Mouse (Mus musculus): ENCODE measurements around the gene Ppp1r9b. TPM values are rescaled to one million over a fixed set of nuclear protein-coding genes. Genes with fewer than 3 reads are reported as not detected.
"Not testable (repeated sequence)": the region's sequence is repeated elsewhere in the genome, so short reads cannot be mapped to it uniquely, and the experiment has no call there.

Ppp1r9b gene
- polyA plus RNA-seq, 1 experiment: 112 TPM

DNA sequence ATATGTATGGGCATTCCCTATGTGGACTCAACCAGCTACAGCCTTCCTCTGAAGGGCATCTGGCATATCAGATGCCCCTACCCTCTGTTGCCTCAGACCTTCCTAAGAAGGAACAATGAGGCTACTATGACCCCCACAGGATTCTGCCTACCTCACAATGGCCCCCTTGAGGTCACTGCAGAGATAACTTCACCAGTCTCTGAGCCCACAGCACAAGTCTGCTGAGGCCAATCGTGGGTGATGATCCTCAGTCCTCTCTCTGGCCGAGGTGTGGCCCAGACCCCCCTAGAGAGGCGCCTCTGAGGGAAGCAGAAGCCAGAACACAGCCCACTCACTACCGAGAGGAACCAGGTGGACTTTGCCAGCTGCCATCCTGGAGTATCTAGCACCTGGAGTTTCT lies 23.4 kb upstream of the Ppp1r9b start, which contains the start of gene Hils1:
Gene Hils1, plus strand, starts transcription at position 175 of the 400 bp plus-strand sequence.
- Histone ChIP-seq H3K4me3 (ENCODE audit: control insufficient read depth, insufficient read depth, low read length) (no peak within 1 kb of the TSS), H3K36me3 (ENCODE audit: control insufficient read depth, insufficient read depth, low read length) (no peaks in the 10 kb centered on the region), H3K4me1 (replicated peaks; ENCODE audit: control insufficient read depth, insufficient read depth, low read length) (peaks cover 9% of the 10 kb centered on the region; the same call in 1 of the 2 replicates), H3K27me3 (ENCODE audit: control insufficient read depth, insufficient read depth, low read length) (no peaks in the 10 kb centered on the region), H3K27ac (ENCODE audit: control insufficient read depth, insufficient read depth, low read length) (no peak within 1 kb of the TSS)
- WGBS: 41% methylated on average over 4 of the region's 4 CpGs
- TF ChIP-seq POLR2A (IDR thresholded peaks at IDR 0.05; ENCODE audit: control insufficient read depth, extremely low read depth, insufficient read depth, low read length, poor library complexity): no peak
- no peak for TF ChIP-seq CTCF (IDR thresholded peaks at IDR 0.05; ENCODE audit: borderline replicate concordance, control insufficient read depth, extremely low read depth, insufficient read depth, low read length, poor library complexity)
- DNase-seq: no peak

DNA sequence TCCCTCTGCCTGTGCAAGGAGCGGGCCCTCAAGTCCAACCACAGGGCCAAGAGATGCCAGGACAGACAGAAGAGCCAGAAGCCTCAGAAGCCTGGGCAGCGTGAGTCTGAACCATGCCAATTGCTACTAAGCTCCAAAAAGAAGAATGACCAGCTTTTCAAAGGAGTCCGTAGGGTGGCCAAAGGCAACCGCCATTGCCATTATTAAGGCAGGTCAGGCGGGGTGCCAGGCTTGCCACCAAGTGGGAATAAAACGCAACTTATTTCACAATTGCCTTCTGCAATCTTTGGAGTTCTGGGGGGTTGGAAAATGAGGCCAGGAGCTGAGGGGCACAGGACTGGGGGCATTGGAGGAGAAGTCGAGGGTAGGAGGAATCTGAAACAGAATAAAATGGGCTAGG lies 22.6 kb upstream of the Ppp1r9b start:
- WGBS: 91% methylated on average over 7 of the region's 7 CpGs
- no peak for DNase-seq
- Histone ChIP-seq H3K4me1 (replicated peaks; ENCODE audit: control insufficient read depth, insufficient read depth, low read length) (peaks cover 9% of the 10 kb centered on the region; the same call in 1 of the 2 replicates), H3K27me3 (ENCODE audit: control insufficient read depth, insufficient read depth, low read length) (no peaks in the 10 kb centered on the region), H3K36me3 (ENCODE audit: control insufficient read depth, insufficient read depth, low read length) (no peaks in the 10 kb centered on the region), H3K27ac (ENCODE audit: control insufficient read depth, insufficient read depth, low read length) (no peak overlapping the region), H3K4me3 (ENCODE audit: control insufficient read depth, insufficient read depth, low read length) (no peak overlapping the region)
- no peak for TF ChIP-seq POLR2A (IDR thresholded peaks at IDR 0.05; ENCODE audit: control insufficient read depth, extremely low read depth, insufficient read depth, low read length, poor library complexity)
- no peak for TF ChIP-seq CTCF (IDR thresholded peaks at IDR 0.05; ENCODE audit: borderline replicate concordance, control insufficient read depth, extremely low read depth, insufficient read depth, low read length, poor library complexity)

DNA sequence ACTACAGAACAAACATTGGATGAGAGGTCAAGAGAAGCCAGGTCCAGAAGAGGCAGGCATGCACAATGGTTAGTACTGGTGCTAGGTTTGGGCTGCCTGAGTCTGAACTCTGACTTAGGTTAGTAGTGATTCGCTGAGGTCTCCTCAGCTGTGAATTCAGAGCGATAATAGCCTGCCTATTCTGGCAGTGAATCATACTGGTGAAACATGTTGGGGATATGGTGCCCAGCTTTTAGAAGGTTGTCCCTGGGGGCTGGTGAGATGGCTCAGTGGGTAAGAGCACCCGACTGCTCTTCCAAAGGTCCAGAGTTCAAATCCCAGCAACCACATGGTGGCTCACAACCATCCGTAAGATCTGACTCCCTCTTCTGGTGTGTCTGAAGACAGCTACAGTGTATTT lies 21.1 kb upstream of the Ppp1r9b start:
- not testable (repeated sequence) for H3K36me3 ChIP-seq (ENCODE audit: control insufficient read depth, insufficient read depth, low read length); H3K27me3 ChIP-seq (ENCODE audit: control insufficient read depth, insufficient read depth, low read length); H3K4me3 ChIP-seq (ENCODE audit: control insufficient read depth, insufficient read depth, low read length); H3K27ac ChIP-seq (ENCODE audit: control insufficient read depth, insufficient read depth, low read length); H3K4me1 ChIP-seq (replicated peaks; ENCODE audit: control insufficient read depth, insufficient read depth, low read length); DNase-seq
- WGBS: 94% methylated on average over 4 of the region's 4 CpGs

DNA sequence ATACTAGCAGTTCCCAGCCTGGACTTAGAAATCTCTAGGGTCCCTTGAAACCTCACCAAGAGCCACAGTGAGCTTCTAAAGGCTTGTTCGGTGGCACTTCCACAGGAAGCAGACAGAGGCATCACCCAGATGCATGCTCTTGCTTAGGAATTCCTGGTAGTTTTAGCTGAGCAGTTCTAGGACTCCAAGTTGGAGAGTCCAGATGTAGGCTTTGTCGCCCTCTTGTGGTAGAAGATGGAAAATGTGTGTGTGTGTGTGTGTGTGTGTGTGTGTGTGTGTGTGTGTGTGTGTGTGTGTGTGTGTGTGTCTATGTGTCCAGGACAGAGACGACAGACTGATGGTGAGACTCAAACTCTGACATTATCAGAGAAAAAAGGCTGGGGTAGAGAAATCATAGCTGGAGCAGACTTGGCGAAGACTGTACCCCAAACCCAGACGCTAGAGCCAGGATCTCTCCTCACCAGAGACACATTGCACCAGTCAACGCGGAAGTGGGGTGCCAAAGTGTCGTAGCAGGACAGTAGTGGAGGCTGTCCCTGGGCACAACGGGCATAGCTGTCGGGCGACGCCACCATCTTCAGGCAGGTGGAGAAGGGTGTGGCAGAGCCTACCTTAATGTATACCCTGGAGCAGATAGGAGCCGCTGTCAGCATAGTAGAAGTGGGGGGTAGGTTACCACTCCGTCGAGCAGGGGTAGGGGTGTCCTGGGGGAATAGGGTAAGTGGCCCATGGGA lies 20.5 kb upstream of the Ppp1r9b start:
- no peak overlapping the region for H3K4me3 ChIP-seq (ENCODE audit: control insufficient read depth, insufficient read depth, low read length)
- TF ChIP-seq POLR2A (IDR thresholded peaks at IDR 0.05; ENCODE audit: control insufficient read depth, extremely low read depth, insufficient read depth, low read length, poor library complexity) (no peak), CTCF (IDR thresholded peaks at IDR 0.05; ENCODE audit: borderline replicate concordance, control insufficient read depth, extremely low read depth, insufficient read depth, low read length, poor library complexity) (no peak)
- peak; percentile 54 for DNase-seq

DNA sequence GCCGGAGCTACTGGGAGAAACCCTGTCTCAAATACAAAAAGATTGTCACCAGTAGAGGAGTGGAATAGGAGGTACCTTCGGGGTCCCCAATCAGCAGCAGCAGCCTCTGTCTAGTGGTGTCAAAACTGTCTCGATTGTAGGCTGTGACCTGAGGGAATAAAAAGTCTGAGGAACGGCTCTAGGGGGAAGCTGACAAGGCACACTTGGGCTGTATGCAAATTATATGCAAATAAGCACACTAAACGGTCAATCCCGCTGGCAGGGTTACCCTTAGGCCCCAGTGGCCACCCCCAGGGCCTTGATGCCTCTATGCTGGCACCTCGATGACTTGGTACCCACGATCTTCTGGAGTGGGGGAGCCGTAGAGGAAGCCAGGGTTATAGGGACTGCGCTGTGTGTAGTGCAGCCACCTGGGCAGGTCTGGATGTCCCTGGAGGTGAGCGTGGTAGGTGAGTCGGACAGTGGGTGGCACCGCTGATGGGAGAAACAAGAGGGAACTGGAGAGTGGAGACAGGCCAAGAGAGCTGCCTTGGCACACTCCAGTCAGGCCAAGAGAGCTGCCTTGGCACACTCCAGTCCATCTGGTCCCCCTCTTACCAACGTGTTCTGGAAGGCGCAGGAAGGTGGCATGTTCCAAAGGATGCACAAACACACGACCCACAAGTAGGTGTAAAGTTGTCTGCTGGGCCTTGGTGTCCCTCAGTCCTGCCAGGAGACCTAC lies 18.8 kb upstream of the Ppp1r9b start:
- 69% methylated on average over 16 of the region's 16 CpGs for WGBS
- H3K4me3 ChIP-seq (ENCODE audit: control insufficient read depth, insufficient read depth, low read length): no peak overlapping the region
- no peaks in the 10 kb centered on the region for H3K36me3 ChIP-seq (ENCODE audit: control insufficient read depth, insufficient read depth, low read length)
- no peak overlapping the region for H3K27ac ChIP-seq (ENCODE audit: control insufficient read depth, insufficient read depth, low read length)
- TF ChIP-seq POLR2A (IDR thresholded peaks at IDR 0.05; ENCODE audit: control insufficient read depth, extremely low read depth, insufficient read depth, low read length, poor library complexity): no peak
- TF ChIP-seq CTCF (IDR thresholded peaks at IDR 0.05; ENCODE audit: borderline replicate concordance, control insufficient read depth, extremely low read depth, insufficient read depth, low read length, poor library complexity): no peak
- H3K27me3 ChIP-seq (ENCODE audit: control insufficient read depth, insufficient read depth, low read length): no peaks in the 10 kb centered on the region
- DNase-seq: no peak
- peaks cover 9% of the 10 kb centered on the region; the same call in 1 of the 2 replicates for H3K4me1 ChIP-seq (replicated peaks; ENCODE audit: control insufficient read depth, insufficient read depth, low read length)

More for the DNA sequence above, 20.5 kb upstream of the Ppp1r9b start:
- H3K36me3 ChIP-seq (ENCODE audit: control insufficient read depth, insufficient read depth, low read length): no peaks in the 10 kb centered on the region
- H3K4me1 ChIP-seq (replicated peaks; ENCODE audit: control insufficient read depth, insufficient read depth, low read length): peaks cover 9% of the 10 kb centered on the region; the same call in 1 of the 2 replicates
- H3K27ac ChIP-seq (ENCODE audit: control insufficient read depth, insufficient read depth, low read length): no peak overlapping the region
- 60% methylated on average over 15 of the region's 15 CpGs for WGBS
- no peaks in the 10 kb centered on the region for H3K27me3 ChIP-seq (ENCODE audit: control insufficient read depth, insufficient read depth, low read length)

DNA sequence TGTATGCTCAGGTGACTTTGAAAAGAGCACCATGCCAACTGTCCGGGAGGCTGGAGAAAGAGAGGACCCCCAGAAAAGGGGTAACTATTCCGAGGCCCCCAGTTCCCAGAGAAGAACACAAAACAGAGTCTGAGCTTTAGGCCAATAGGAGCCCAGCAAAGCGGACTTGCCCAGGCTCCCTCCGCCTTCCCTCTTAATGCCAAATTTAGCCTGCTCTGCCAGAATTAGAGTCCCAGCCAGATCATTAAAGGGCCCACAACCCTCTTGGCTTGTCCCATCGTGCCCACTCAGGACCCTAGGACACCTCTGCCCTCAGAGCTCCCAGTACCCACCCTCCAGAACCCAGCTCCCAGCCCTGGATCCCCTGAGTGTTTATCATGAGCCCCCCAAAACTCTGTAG lies 17.9 kb upstream of the Ppp1r9b start:
- H3K27ac ChIP-seq (ENCODE audit: control insufficient read depth, insufficient read depth, low read length): no peak overlapping the region
- 89% methylated on average over 5 of the region's 5 CpGs for WGBS
- H3K36me3 ChIP-seq (ENCODE audit: control insufficient read depth, insufficient read depth, low read length): no peaks in the 10 kb centered on the region
- H3K4me3 ChIP-seq (ENCODE audit: control insufficient read depth, insufficient read depth, low read length): no peak overlapping the region
- H3K4me1 ChIP-seq (replicated peaks; ENCODE audit: control insufficient read depth, insufficient read depth, low read length): peaks cover 9% of the 10 kb centered on the region; the same call in 1 of the 2 replicates
- no peaks in the 10 kb centered on the region for H3K27me3 ChIP-seq (ENCODE audit: control insufficient read depth, insufficient read depth, low read length)
- TF ChIP-seq POLR2A (IDR thresholded peaks at IDR 0.05; ENCODE audit: control insufficient read depth, extremely low read depth, insufficient read depth, low read length, poor library complexity) (no peak), CTCF (IDR thresholded peaks at IDR 0.05; ENCODE audit: borderline replicate concordance, control insufficient read depth, extremely low read depth, insufficient read depth, low read length, poor library complexity) (no peak)
- DNase-seq: no peak
